Mouse (Mus musculus): ENCODE data around the gene Zcchc2.

The Zcchc2 gene

GRCm38 (mm10) chr1:105988903-105989639 is 1.1 kb upstream of the Zcchc2 start:
- no peak for DNase-seq (ENCODE audit: low spot score in 2 of 2)

GRCm38 (mm10) chr1:105989640-105989984 is 594 bp upstream of the Zcchc2 start:
- DNase-seq (ENCODE audit: low spot score in 2 of 2): no peak

- peak; percentile 69 to 88 for DNase-seq (ENCODE audit: low spot score in 2 of 2)
Observed at GRCm38 (mm10) chr1:105990911-105991761, 930 bp downstream of the Zcchc2 start.

GRCm38 (mm10) chr1:105991931-105992837 is 2.0 kb downstream of the Zcchc2 start:
- DNase-seq (ENCODE audit: low spot score in 2 of 2): peak in 1 of 2 experiments; percentile 39

GRCm38 (mm10) chr1:105993196-105993595 is 3.0 kb downstream of the Zcchc2 start:
- DNase-seq (ENCODE audit: low spot score in 2 of 2): peak in 1 of 2 experiments; percentile 57

GRCm38 (mm10) chr1:105993601-105994209 is 3.5 kb downstream of the Zcchc2 start:
- peak; percentile 88 to 94 for DNase-seq (ENCODE audit: low spot score in 2 of 2)

GRCm38 (mm10) chr1:105995966-105996365 is 5.8 kb downstream of the Zcchc2 start:
- peak in 1 of 2 experiments; percentile 55 for DNase-seq (ENCODE audit: low spot score in 2 of 2)

GRCm38 (mm10) chr1:105997282-105997681 is 7.1 kb downstream of the Zcchc2 start:
- DNase-seq (ENCODE audit: low spot score in 2 of 2): peak in 1 of 2 experiments; percentile 41

GRCm38 (mm10) chr1:105999802-106000201 is 9.6 kb downstream of the Zcchc2 start:
- no peak for DNase-seq (ENCODE audit: low spot score in 2 of 2)

- peak in 1 of 2 experiments; percentile 34 for DNase-seq (ENCODE audit: low spot score in 2 of 2)
Observed at GRCm38 (mm10) chr1:106007581-106007980, 17.4 kb downstream of the Zcchc2 start.

- no peak for DNase-seq (ENCODE audit: low spot score in 2 of 2)
Observed at GRCm38 (mm10) chr1:106011097-106011496, 20.9 kb downstream of the Zcchc2 start.

GRCm38 (mm10) chr1:106013759-106014158 is 23.6 kb downstream of the Zcchc2 start:
- DNase-seq (ENCODE audit: low spot score in 2 of 2): no peak

GRCm38 (mm10) chr1:106016262-106016661 is 26.1 kb downstream of the Zcchc2 start:
- DNase-seq (ENCODE audit: low spot score in 2 of 2): no peak

GRCm38 (mm10) chr1:106019854-106020253 is 29.6 kb downstream of the Zcchc2 start:
- no peak for DNase-seq (ENCODE audit: low spot score in 2 of 2)

GRCm38 (mm10) chr1:106022998-106023397 is 32.8 kb downstream of the Zcchc2 start:
- DNase-seq (ENCODE audit: low spot score in 2 of 2): no peak

GRCm38 (mm10) chr1:106024254-106024653 is 34.0 kb downstream of the Zcchc2 start:
- no peak for DNase-seq (ENCODE audit: low spot score in 2 of 2)

GRCm38 (mm10) chr1:106024778-106025177 is 34.6 kb downstream of the Zcchc2 start:
- no peak for DNase-seq (ENCODE audit: low spot score in 2 of 2)

- DNase-seq (ENCODE audit: low spot score in 2 of 2): no peak
Observed at GRCm38 (mm10) chr1:106029769-106030168, 39.6 kb downstream of the Zcchc2 start.

GRCm38 (mm10) chr1:106030331-106030730 is 40.1 kb downstream of the Zcchc2 start:
- peak; percentile 38 to 71 for DNase-seq (ENCODE audit: low spot score in 2 of 2)

GRCm38 (mm10) chr1:106030886-106031285 is 40.7 kb downstream of the Zcchc2 start:
- no peak for DNase-seq (ENCODE audit: low spot score in 2 of 2)

GRCm38 (mm10) chr1:106031908-106032307 is 41.7 kb downstream of the Zcchc2 start:
- no peak for DNase-seq (ENCODE audit: low spot score in 2 of 2)

All from spleen, postnatal 4 days (tissue).